Mouse (Mus musculus) kidney, postnatal 0 days (tissue): Measurements from ENCODE around the gene Mkrn2os. TPM values are rescaled to one million over a fixed set of nuclear protein-coding genes. Genes with fewer than 3 reads are reported as not detected.

ENCODE experiments used
- ATAC-seq: fragments of 200-750 bp; cut with Nextera tagmentation; replicated peaks from 2 replicates; pipeline ENCODE4 v1.8.0; 2017; ENCODE audit warnings: low read depth, moderate number of reproducible peaks, moderate TSS enrichment, moderate library complexity; ENCODE audit not compliant: low FRiP score
- DNase-seq: peaks from one replicate; pipeline ENCODE4 v3.0.0-alpha.2; 2016; ENCODE audit warnings: low spot score
- H3K27ac ChIP-seq: fragments of 300-500 bp; sonication (generic); 2 replicates; pipeline ENCODE4 v1.5.1; 2014; ENCODE audit warnings: mild to moderate bottlenecking
- H3K27me3 ChIP-seq: fragments of 300-500 bp; sonication (generic); 2 replicates; pipeline ENCODE4 v1.6.1; 2014; ENCODE audit warnings: low read length, mixed read lengths; ENCODE audit not compliant: insufficient read depth
- H3K36me3 ChIP-seq: fragments of 300-500 bp; sonication (generic); 2 replicates; pipeline ENCODE4 v1.6.1; 2014; ENCODE audit warnings: low read length, mixed read lengths; ENCODE audit not compliant: insufficient read depth
- H3K4me1 ChIP-seq: fragments of 300-500 bp; sonication (generic); replicated peaks from 2 replicates; pipeline ENCODE4 v1.6.1; 2014; ENCODE audit warnings: antibody characterized with exemption, low read length, mixed read lengths; ENCODE audit not compliant: insufficient read depth
- H3K4me2 ChIP-seq: fragments of 300-500 bp; sonication (generic); 2 replicates; pipeline ENCODE4 v1.6.1; 2014; ENCODE audit warnings: mild to moderate bottlenecking, low read length, moderate library complexity, mixed read lengths
- H3K4me3 ChIP-seq: fragments of 300-500 bp; sonication (generic); replicated peaks from 2 replicates; pipeline ENCODE4 v1.5.1; 2014; ENCODE audit warnings: low read depth, low read length
- H3K9ac ChIP-seq: fragments of 300-500 bp; sonication (generic); 2 replicates; pipeline ENCODE4 v1.6.1; 2014; ENCODE audit warnings: low read depth, low read length
- H3K9me3 ChIP-seq: fragments of 300-500 bp; sonication (generic); replicated peaks from 2 replicates; pipeline ENCODE4 v1.6.1; 2016; ENCODE audit warnings: low read length, inconsistent platforms, mixed read lengths
- CTCF ChIP-seq: IDR thresholded peaks from 2 replicates; pipeline ENCODE4 v1.5.1; 2016; ENCODE audit warnings: antibody characterized with exemption, low read depth, mild to moderate bottlenecking, moderate library complexity
- WGBS: fragments of 180-500 bp; shearing (Covaris S2); extraction: QIAGEN DNeasy Blood & Tissue Kit; methylation state at CpG from one replicate; pipeline ENCODE4 v1.1.7; 2014; 5-methylcytosine and 5-hydroxymethylcytosine counted together
- polyA plus RNA-seq: library from polyadenylated mRNA; unstranded; fragments of >200 nt; fragmentation: Nextera tagmentation; extraction: Ambion mirVana; gene quantifications from 2 replicates; pipeline ENCODE4 v1.2.1, GENCODE M21; 2015

The Mkrn2os gene
- polyA plus RNA-seq, 1 experiment from 2014 or later: 8.3 TPM

- no peak for DNase-seq
- H3K9ac ChIP-seq: no peak overlapping the region
- peak; percentile 16; the same call in 1 of the 2 replicates for TF ChIP-seq CTCF
- H3K27ac ChIP-seq: no peak overlapping the region
- no peaks in the 10 kb centered on the region for H3K36me3 ChIP-seq
- ATAC-seq: no peak
- H3K9me3 ChIP-seq: no peaks in the 10 kb centered on the region
- WGBS: 53% methylated on average over 3 of the region's 3 CpGs
- no peak overlapping the region for H3K4me3 ChIP-seq
- no peaks in the 10 kb centered on the region for H3K27me3 ChIP-seq
- no peak overlapping the region for H3K4me2 ChIP-seq
- H3K4me1 ChIP-seq: 0 out of 2 replicates have a peak, but pooled peaks cover 7% of the 10 kb centered on the region
Observed at GRCm38 (mm10) chr6:115542341-115542740, 50.0 kb downstream of the Mkrn2os start.

DNA sequence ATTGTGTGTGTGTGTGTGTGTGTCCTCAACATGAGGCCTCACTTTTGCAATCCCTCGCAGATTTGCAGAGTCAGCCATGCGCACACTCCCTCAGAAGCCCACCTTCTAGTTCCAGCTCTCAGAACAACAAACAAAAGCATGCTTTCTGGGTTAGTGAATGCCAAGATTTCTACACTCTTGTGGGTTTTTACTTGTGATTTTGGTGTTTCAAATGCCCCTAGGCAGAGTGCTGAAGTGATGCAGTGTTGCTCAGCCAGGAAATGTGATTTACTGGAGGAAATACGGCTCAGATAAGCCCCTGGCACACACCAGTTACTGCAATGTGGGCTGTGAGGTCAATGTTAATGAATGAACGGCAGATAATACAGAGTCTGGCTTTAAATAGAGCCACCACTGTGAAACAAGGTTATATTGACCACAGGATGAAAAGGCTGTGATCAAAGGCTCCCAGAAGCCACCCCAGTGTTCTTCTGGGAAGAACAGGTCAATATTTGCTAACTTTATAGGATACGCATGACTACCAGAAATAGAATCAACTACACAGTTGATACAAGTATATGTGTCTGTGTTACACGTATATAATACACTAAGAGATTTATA is 50.6 kb downstream of the Mkrn2os start:
- Histone ChIP-seq H3K27ac (0 out of 2 replicates have a peak overlapping the region, but pooled peaks have one; percentile 15), H3K4me3 (no peak overlapping the region), H3K9me3 (no peaks in the 10 kb centered on the region), H3K4me1 (0 out of 2 replicates have a peak, but pooled peaks cover 7% of the 10 kb centered on the region), H3K4me2 (no peak overlapping the region), H3K9ac (no peak overlapping the region), H3K27me3 (no peaks in the 10 kb centered on the region), H3K36me3 (no peaks in the 10 kb centered on the region)
- DNase-seq: no peak
- no peak for ATAC-seq
- 36% methylated on average over 6 of the region's 6 CpGs for WGBS
- TF ChIP-seq CTCF: no peak

- peak overlapping the region; percentile 41; the same call in 1 of the 2 replicates for H3K9ac ChIP-seq
- H3K4me3 ChIP-seq: no peak overlapping the region; the same call in 1 of the 2 replicates
- WGBS: 20% methylated on average over 26 of the region's 26 CpGs
- H3K27me3 ChIP-seq: no peaks in the 10 kb centered on the region
- TF ChIP-seq CTCF: peak; percentile 98
- H3K4me2 ChIP-seq: peak overlapping the region; percentile 54
- H3K36me3 ChIP-seq: no peaks in the 10 kb centered on the region
- 0 out of 2 replicates have a peak, but pooled peaks cover 2% of the 10 kb centered on the region for H3K4me1 ChIP-seq
- peak; percentile 89 for DNase-seq
- H3K27ac ChIP-seq: no peak overlapping the region
- peak; percentile 64 for ATAC-seq
- H3K9me3 ChIP-seq: no peaks in the 10 kb centered on the region
Observed at GRCm38 (mm10) chr6:115538645-115539429, 53.5 kb downstream of the Mkrn2os start.

DNA sequence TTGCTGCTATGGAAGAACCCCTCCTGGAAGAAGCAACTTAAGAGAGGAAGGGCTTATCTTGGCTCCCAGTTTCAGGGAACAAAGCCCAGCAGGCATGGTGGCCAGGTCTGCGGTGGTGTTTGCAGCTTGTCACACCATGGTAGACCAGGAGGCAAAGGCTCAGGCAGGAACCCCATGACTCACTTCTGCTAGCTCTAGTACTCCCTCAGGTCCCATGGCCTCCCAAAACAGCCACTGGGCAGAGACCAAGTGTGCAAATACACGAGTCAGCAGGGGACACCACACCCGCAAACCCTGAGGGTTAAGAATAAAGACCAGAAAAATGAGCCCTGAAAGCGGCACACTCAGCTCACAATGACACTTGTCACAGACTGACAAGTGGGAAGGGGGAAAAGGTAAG is 56.2 kb downstream of the Mkrn2os start:
- no peak overlapping the region for H3K4me2 ChIP-seq
- TF ChIP-seq CTCF: no peak
- 85% methylated on average over 4 of the region's 4 CpGs for WGBS
- H3K9me3 ChIP-seq: no peaks in the 10 kb centered on the region
- no peaks in the 10 kb centered on the region for H3K27me3 ChIP-seq
- no peak overlapping the region for H3K9ac ChIP-seq
- ATAC-seq (no peak), DNase-seq (no peak)
- no peaks in the 10 kb centered on the region for H3K36me3 ChIP-seq
- no peak overlapping the region for H3K27ac ChIP-seq
- H3K4me3 ChIP-seq: no peak overlapping the region
- H3K4me1 ChIP-seq: no peaks in the 10 kb centered on the region

DNA sequence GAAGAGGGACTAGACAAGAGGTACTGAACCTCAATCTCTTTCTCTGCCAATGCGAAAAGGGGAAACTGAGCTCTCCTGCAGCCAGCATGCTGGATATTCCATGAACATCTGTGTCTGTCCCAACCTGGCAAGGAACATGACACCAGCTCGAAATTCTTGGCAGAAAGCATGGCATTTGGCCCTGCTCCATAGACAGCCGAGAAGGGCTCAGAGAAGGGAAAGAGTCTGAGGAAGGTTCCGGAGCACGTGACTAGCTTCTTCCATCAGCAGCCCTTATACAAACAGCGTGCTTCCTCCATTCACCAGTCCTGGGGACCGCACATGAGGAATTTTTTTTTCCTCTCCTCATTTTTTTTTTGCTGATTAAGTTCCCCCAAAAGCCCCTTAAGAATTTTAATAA is 57.8 kb downstream of the Mkrn2os start:
- Histone ChIP-seq H3K27me3 (no peaks in the 10 kb centered on the region), H3K4me3 (no peak overlapping the region), H3K36me3 (no peaks in the 10 kb centered on the region), H3K4me1 (no peaks in the 10 kb centered on the region), H3K4me2 (no peak overlapping the region), H3K27ac (no peak overlapping the region), H3K9ac (no peak overlapping the region), H3K9me3 (no peaks in the 10 kb centered on the region)
- DNase-seq: peak; percentile 60
- WGBS: 57% methylated on average over 7 of the region's 7 CpGs
- ATAC-seq: no peak
- TF ChIP-seq CTCF: no peak

Other genes starting within 250 kb of the Mkrn2os start
- 6.0 and 8.0 TPM in 2 replicates for gene Pparg, start 231.6 kb downstream of the Mkrn2os start, polyA plus RNA-seq
- gene Tsen2, start 47.9 kb downstream of the Mkrn2os start, polyA plus RNA-seq: 18.5 and 21.3 TPM in 2 replicates
- 27.4 and 28.2 TPM in 2 replicates for gene Mkrn2, start 9.3 kb upstream of the Mkrn2os start, polyA plus RNA-seq
- 67.4 and 68.0 TPM in 2 replicates for gene Raf1, start 84.1 kb upstream of the Mkrn2os start, polyA plus RNA-seq
- 1.0 and 1.8 TPM in 2 replicates for gene Tmem40, start 169.8 kb upstream of the Mkrn2os start, polyA plus RNA-seq
- gene Cand2, start 182.0 kb upstream of the Mkrn2os start, polyA plus RNA-seq: 10.4 and 12.1 TPM in 2 replicates
- gene Rpl32, start 216.2 kb upstream of the Mkrn2os start, polyA plus RNA-seq: 2,857 and 3,220 TPM in 2 replicates
- 2.5 and 3.0 TPM in 2 replicates for gene Efcab12, start 245.8 kb upstream of the Mkrn2os start, polyA plus RNA-seq